Mouse (Mus musculus) stomach, embryonic 15.5 days (tissue): ENCODE data around the gene Gprasp1. TPM values are rescaled to one million over a fixed set of nuclear protein-coding genes. Genes with fewer than 3 reads are reported as not detected.
"Not testable (repeated sequence)": the region's sequence is repeated elsewhere in the genome, so short reads cannot be mapped to it uniquely, and the experiment has no call there.

Experiments
- ATAC-seq: fragments of 200-750 bp; cut with Nextera tagmentation; 2 replicates; pipeline ENCODE4 v1.8.0; 2017; ENCODE audit warnings: low read depth, moderate number of reproducible peaks, moderate TSS enrichment; ENCODE audit not compliant: insufficient read depth, low FRiP score
- H3K27ac ChIP-seq: fragments of 300-500 bp; sonication (generic); 2 replicates; pipeline ENCODE4 v1.5.1; 2015; ENCODE audit warnings: mild to moderate bottlenecking, inconsistent platforms
- H3K27me3 ChIP-seq: fragments of 300-500 bp; sonication (generic); replicated peaks from 2 replicates; pipeline ENCODE4 v1.6.1; 2015; ENCODE audit warnings: inconsistent platforms
- H3K36me3 ChIP-seq: fragments of 300-500 bp; sonication (generic); 2 replicates; pipeline ENCODE4 v1.6.1; 2015; ENCODE audit warnings: inconsistent platforms
- H3K4me1 ChIP-seq: fragments of 300-500 bp; sonication (generic); 2 replicates; pipeline ENCODE4 v1.6.1; 2015; ENCODE audit warnings: inconsistent platforms
- H3K4me2 ChIP-seq: fragments of 300-500 bp; sonication (generic); 2 replicates; pipeline ENCODE4 v1.6.1; 2015; ENCODE audit warnings: mild to moderate bottlenecking, inconsistent platforms
- H3K4me3 ChIP-seq: fragments of 300-500 bp; sonication (generic); replicated peaks from 2 replicates; pipeline ENCODE4 v1.5.1; 2015; ENCODE audit warnings: inconsistent platforms
- H3K9ac ChIP-seq: fragments of 300-500 bp; sonication (generic); 2 replicates; pipeline ENCODE4 v1.6.1; 2015; ENCODE audit warnings: inconsistent platforms
- H3K9me3 ChIP-seq: fragments of 300-500 bp; sonication (generic); 2 replicates; pipeline ENCODE4 v1.6.1; 2016; ENCODE audit warnings: inconsistent platforms
- WGBS: fragments of 180-500 bp; shearing (Covaris S2); methylation state at CpG from one replicate; pipeline ENCODE4 v1.1.7; 2015; 5-methylcytosine and 5-hydroxymethylcytosine counted together
- polyA plus RNA-seq: library from polyadenylated mRNA; unstranded; fragments of >200 nt; fragmentation: Nextera tagmentation; extraction: Ambion mirVana; gene quantifications from 2 replicates; pipeline ENCODE4 v1.2.1, GENCODE M21; 2015

The Gprasp1 gene
- polyA plus RNA-seq, 1 experiment from 2014 or later = 32.8 TPM

GRCm38 (mm10) chrX:135768565-135768964, 26.0 kb downstream of the Gprasp1 start:
- peak; percentile 68; the same call in 1 of the 2 replicates for ATAC-seq
- 46% methylated on average over 2 of the region's 2 CpGs for WGBS
- no peaks in the 10 kb centered on the region for H3K9me3 ChIP-seq

GRCm38 (mm10) chrX:135791536-135791935, 49.0 kb downstream of the Gprasp1 start:
- H3K36me3 ChIP-seq = no peaks in the 10 kb centered on the region

More at GRCm38 (mm10) chrX:135768565-135768964, 26.0 kb downstream of the Gprasp1 start:
- Histone ChIP-seq H3K9ac (no peak overlapping the region), H3K36me3 (no peaks in the 10 kb centered on the region), H3K4me1 (no peaks in the 10 kb centered on the region), H3K27me3 (no peaks in the 10 kb centered on the region), H3K4me3 (no peak overlapping the region), H3K27ac (no peak overlapping the region), H3K4me2 (no peak overlapping the region)

GRCm38 (mm10) chrX:135792326-135792725, 49.8 kb downstream of the Gprasp1 start:
- H3K9ac ChIP-seq = no peak overlapping the region
- no peaks in the 10 kb centered on the region for H3K9me3 ChIP-seq
- H3K4me3 ChIP-seq = no peak overlapping the region
- H3K36me3 ChIP-seq = no peaks in the 10 kb centered on the region
- H3K27ac ChIP-seq = no peak overlapping the region
- ATAC-seq = no peak
- 60% methylated on average over 6 of the region's 6 CpGs for WGBS
- no peaks in the 10 kb centered on the region for H3K27me3 ChIP-seq
- H3K4me1 ChIP-seq = no peaks in the 10 kb centered on the region
- H3K4me2 ChIP-seq = no peak overlapping the region

More at GRCm38 (mm10) chrX:135791536-135791935, 49.0 kb downstream of the Gprasp1 start:
- Histone ChIP-seq H3K4me1 (no peaks in the 10 kb centered on the region), H3K9me3 (no peaks in the 10 kb centered on the region), H3K27ac (no peak overlapping the region), H3K27me3 (no peaks in the 10 kb centered on the region), H3K4me2 (no peak overlapping the region), H3K4me3 (no peak overlapping the region), H3K9ac (no peak overlapping the region)
- no peak for ATAC-seq

- H3K9me3 ChIP-seq, H3K36me3 ChIP-seq, H3K4me1 ChIP-seq, H3K27ac ChIP-seq, H3K27me3 ChIP-seq: not testable (repeated sequence)
- peak; percentile 89 for ATAC-seq
- WGBS = 15% methylated on average over 26 of the region's 27 CpGs
- Histone ChIP-seq H3K4me3 (peak overlapping the region; percentile 52), H3K4me2 (peak overlapping the region; percentile 62), H3K9ac (0 out of 2 replicates have a peak overlapping the region, but pooled peaks have one; percentile 16)
These were observed 53.2 kb downstream of the Gprasp1 start for GRCm38 (mm10) chrX:135795591-135796304.

- not testable (repeated sequence) for H3K4me1 ChIP-seq, H3K9me3 ChIP-seq, H3K27me3 ChIP-seq, H3K27ac ChIP-seq, H3K36me3 ChIP-seq
- 19% methylated on average over 26 of the region's 26 CpGs for WGBS
- Histone ChIP-seq H3K4me3 (peak overlapping the region; percentile 52), H3K4me2 (peak overlapping the region; percentile 62), H3K9ac (0 out of 2 replicates have a peak overlapping the region, but pooled peaks have one; percentile 16)
- ATAC-seq = peak; percentile 63
These were observed 54.0 kb downstream of the Gprasp1 start for GRCm38 (mm10) chrX:135796305-135797211.

- not testable (repeated sequence) for ATAC-seq, H3K36me3 ChIP-seq, H3K27ac ChIP-seq, H3K27me3 ChIP-seq, H3K9me3 ChIP-seq, H3K4me1 ChIP-seq
- WGBS = 29% methylated on average over 5 of the region's 5 CpGs
- Histone ChIP-seq H3K9ac (0 out of 2 replicates have a peak within 1 kb of the TSS, but pooled peaks have one; percentile 16), H3K4me2 (peak within 1 kb of the TSS; percentile 62), H3K4me3 (peak within 1 kb of the TSS; percentile 52)
These were observed 54.7 kb downstream of the Gprasp1 start, which contains the start of gene Bhlhb9 for GRCm38 (mm10) chrX:135797212-135797644. TSS of gene Bhlhb9 (plus strand) at chrX:135797594.

- no peaks in the 10 kb centered on the region for H3K9me3 ChIP-seq
- H3K27me3 ChIP-seq = no peaks in the 10 kb centered on the region
- ATAC-seq = no peak
- H3K36me3 ChIP-seq = no peaks in the 10 kb centered on the region
- no peak overlapping the region for H3K9ac ChIP-seq
- WGBS = 93% methylated on average over 3 of the region's 3 CpGs
- H3K4me2 ChIP-seq = no peak overlapping the region
- no peaks in the 10 kb centered on the region for H3K4me1 ChIP-seq
- no peak overlapping the region for H3K4me3 ChIP-seq
- H3K27ac ChIP-seq = no peak overlapping the region
These were observed 61.6 kb downstream of the Gprasp1 start for GRCm38 (mm10) chrX:135804149-135804548.

GRCm38 (mm10) chrX:135805780-135806179, 63.2 kb downstream of the Gprasp1 start:
- Histone ChIP-seq H3K4me2 (no peak overlapping the region), H3K27ac (no peak overlapping the region), H3K9me3 (no peaks in the 10 kb centered on the region), H3K4me3 (no peak overlapping the region), H3K27me3 (no peaks in the 10 kb centered on the region), H3K4me1 (no peaks in the 10 kb centered on the region), H3K9ac (no peak overlapping the region), H3K36me3 (no peaks in the 10 kb centered on the region)
- 15% methylated on average over 1 of the region's 1 CpGs for WGBS
- ATAC-seq = no peak

- not testable (repeated sequence) for H3K27me3 ChIP-seq, H3K4me2 ChIP-seq, H3K4me1 ChIP-seq, H3K9me3 ChIP-seq, ATAC-seq, H3K4me3 ChIP-seq, H3K27ac ChIP-seq, H3K36me3 ChIP-seq, H3K9ac ChIP-seq
- 29% methylated on average over 1 of the region's 1 CpGs for WGBS
These were observed 93.4 kb downstream of the Gprasp1 start for GRCm38 (mm10) chrX:135835896-135836295.

GRCm38 (mm10) chrX:135837896-135838295, 95.4 kb downstream of the Gprasp1 start:
- ATAC-seq = no peak

GRCm38 (mm10) chrX:135838521-135839360, 96.2 kb downstream of the Gprasp1 start, which contains the start of gene Gprasp2:
TSS of gene Gprasp2 (plus strand) at chrX:135839034.
- H3K9me3 ChIP-seq, H3K27ac ChIP-seq, H3K9ac ChIP-seq, H3K4me1 ChIP-seq, H3K36me3 ChIP-seq, H3K27me3 ChIP-seq: not testable (repeated sequence)
- H3K4me2 ChIP-seq = peak within 1 kb of the TSS; percentile 74
- peak; percentile 71 for ATAC-seq
- WGBS = 23% methylated on average over 32 of the region's 32 CpGs
- peak within 1 kb of the TSS; percentile 46 for H3K4me3 ChIP-seq

More at GRCm38 (mm10) chrX:135837896-135838295, 95.4 kb downstream of the Gprasp1 start:
- Histone ChIP-seq H3K27ac (no peak overlapping the region), H3K36me3 (no peaks in the 10 kb centered on the region), H3K9ac (no peak overlapping the region), H3K4me3 (no peak overlapping the region), H3K27me3 (no peaks in the 10 kb centered on the region), H3K4me2 (no peak overlapping the region), H3K9me3 (no peaks in the 10 kb centered on the region), H3K4me1 (no peaks in the 10 kb centered on the region)
- WGBS = 70% methylated on average over 2 of the region's 2 CpGs
